Mouse (Mus musculus): ENCODE data around the gene Pecam1. TPM values are rescaled to one million over a fixed set of nuclear protein-coding genes. Genes with fewer than 3 reads are reported as not detected.
A peak's percentile ranks its signal among the peaks of the same experiment; 100 is the strongest.
"Not testable (repeated sequence)": the region's sequence is repeated elsewhere in the genome, so short reads cannot be mapped to it uniquely, and the experiment has no call there.

Pecam1 gene
- polyA plus RNA-seq, 1 experiment from 2014 or later: 172 TPM

DNA sequence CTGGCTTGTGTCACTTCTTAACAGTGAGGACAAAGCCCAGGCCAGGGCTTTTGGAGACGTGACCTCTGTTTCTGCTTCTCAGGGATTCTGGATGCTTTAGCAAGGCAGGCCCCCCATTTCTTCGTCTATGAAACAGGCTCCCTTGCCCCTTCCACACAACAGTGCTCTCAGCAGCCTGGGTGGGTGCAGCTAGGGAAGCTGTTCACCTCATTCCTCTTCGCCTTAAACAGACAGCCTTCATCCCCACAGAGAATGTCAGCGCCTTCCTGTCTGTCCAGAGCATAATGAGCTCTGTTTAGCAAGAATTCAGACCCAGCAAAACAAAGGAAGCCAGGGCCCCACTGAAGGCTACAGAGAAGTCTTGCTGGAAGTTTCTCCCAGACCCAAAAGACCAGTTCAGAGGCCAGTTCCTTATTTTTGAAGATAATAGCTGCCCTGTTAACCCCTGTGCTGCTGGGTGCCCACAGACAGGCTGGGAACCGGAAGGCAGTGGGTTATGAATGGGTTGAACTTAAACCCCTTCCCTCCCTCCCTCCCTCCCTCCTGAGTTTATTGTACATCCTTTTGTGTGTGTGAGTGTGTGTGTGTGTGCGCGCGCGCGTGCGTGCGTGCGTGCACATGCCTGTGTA lies 89.9 kb downstream of the Pecam1 start:
- no peaks in the 10 kb centered on the region for H3K9me3 ChIP-seq (ENCODE audit: low read length)
- peak; percentile 65 for DNase-seq (ENCODE audit: low spot score)
- H3K27me3 ChIP-seq (replicated peaks; ENCODE audit: insufficient read depth, low read length): no peaks in the 10 kb centered on the region
- 39% methylated on average over 13 of the region's 13 CpGs for WGBS
- H3K4me2 ChIP-seq (replicated peaks; ENCODE audit: low read depth, low read length): no peak overlapping the region
- TF ChIP-seq EP300 (IDR thresholded peaks at IDR 0.05) (peak; percentile 54), CTCF (IDR thresholded peaks at IDR 0.05) (no peak)
- no peaks in the 10 kb centered on the region for H3K36me3 ChIP-seq (ENCODE audit: insufficient read depth, low read length)
- H3K27ac ChIP-seq (ENCODE audit: low read length): peak overlapping the region; percentile 83
- peak; percentile 27 for ATAC-seq
- no peak overlapping the region for H3K4me3 ChIP-seq (ENCODE audit: low read depth, low read length)
- H3K9ac ChIP-seq (replicated peaks; ENCODE audit: low read depth): no peak overlapping the region
- H3K4me1 ChIP-seq (ENCODE audit: insufficient read depth, low read depth, low read length): peaks cover 18% of the 10 kb centered on the region; the same call in 1 of the 2 replicates

DNA sequence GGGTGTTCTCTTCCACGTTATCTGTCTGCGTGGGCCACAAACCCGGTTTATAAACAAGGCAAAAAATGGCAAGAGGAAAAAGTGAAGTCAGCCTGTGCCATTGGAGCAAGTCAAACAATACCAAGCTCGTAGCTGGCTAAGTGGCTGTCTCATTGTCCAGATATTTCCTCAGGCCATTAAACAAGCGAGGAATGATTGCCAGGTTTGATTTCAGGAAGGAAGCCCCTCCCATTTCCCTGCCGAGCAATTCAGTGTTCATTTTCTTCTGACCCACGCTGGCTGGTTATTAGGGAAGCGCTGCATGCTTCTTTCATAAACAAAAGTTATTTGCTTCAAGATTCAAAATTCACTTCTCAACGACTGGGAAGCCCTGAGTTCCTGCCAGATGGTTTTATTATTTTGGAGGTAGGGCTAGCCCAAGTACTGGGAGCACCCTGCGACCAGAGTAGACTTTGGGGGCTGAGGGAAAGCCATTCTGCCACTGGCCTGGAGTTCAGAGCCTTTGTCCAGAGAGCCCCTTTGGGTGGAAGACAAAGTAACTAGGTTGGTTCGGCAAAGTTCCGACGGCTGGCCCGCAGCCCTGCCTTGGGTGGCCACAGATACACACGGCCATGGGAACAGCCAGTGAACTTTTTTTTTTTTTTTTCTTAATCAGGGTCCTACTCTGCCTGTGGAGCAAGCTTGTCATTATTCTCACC lies 90.7 kb downstream of the Pecam1 start:
- Histone ChIP-seq H3K4me2 (replicated peaks; ENCODE audit: low read depth, low read length) (no peak overlapping the region), H3K4me1 (ENCODE audit: insufficient read depth, low read depth, low read length) (peaks cover 18% of the 10 kb centered on the region; the same call in 1 of the 2 replicates), H3K27me3 (replicated peaks; ENCODE audit: insufficient read depth, low read length) (no peaks in the 10 kb centered on the region), H3K27ac (ENCODE audit: low read length) (peak overlapping the region; percentile 83), H3K36me3 (ENCODE audit: insufficient read depth, low read length) (no peaks in the 10 kb centered on the region), H3K9me3 (ENCODE audit: low read length) (no peaks in the 10 kb centered on the region), H3K9ac (replicated peaks; ENCODE audit: low read depth) (no peak overlapping the region), H3K4me3 (ENCODE audit: low read depth, low read length) (no peak overlapping the region)
- ATAC-seq (peak; percentile 71), DNase-seq (ENCODE audit: low spot score) (peak; percentile 94)
- 21% methylated on average over 15 of the region's 15 CpGs for WGBS
- TF ChIP-seq CTCF (IDR thresholded peaks at IDR 0.05) (no peak), EP300 (IDR thresholded peaks at IDR 0.05) (peak; percentile 99)

DNA sequence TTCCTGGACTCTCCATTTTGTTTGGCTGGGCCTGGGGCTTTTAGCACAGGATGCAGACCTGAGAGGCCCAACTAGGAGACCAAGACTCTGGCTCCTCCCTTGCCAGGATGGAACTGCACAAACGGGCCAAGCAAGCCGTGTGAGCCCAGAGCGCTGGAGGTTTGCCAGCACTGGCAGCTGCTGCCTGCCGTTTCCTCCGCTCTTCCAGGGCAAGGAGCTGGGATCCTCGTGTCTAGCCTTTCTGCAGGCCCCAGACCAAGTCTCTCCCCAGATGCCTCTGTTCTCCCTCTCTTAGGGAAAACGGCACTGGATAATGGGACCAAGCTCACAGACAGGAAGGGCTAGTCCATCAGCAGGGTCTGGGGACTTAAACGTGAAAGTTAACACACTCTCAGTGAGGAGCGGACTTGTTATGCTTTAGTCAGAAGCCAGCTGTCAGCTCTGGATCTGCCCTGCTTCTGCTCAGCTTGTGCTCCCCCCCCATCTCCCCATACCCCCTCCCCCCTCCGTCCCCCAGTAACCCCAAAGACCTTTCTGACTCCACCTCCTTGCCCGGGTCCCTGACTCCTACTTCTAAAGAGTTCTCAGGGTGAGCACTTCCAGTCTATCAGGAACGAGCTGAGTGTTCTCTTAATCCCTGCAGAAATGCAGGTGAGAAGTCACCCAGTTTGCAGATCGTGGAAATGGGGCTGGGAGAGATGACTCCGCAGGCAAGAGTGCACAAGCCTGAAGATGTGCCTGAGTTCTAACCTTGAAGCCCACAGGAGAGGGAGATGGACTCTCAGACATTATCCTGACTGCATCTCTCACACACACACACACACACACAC lies 92.2 kb downstream of the Pecam1 start:
- Histone ChIP-seq H3K4me1 (ENCODE audit: insufficient read depth, low read depth, low read length) (peaks cover 18% of the 10 kb centered on the region; the same call in 1 of the 2 replicates), H3K4me3 (ENCODE audit: low read depth, low read length) (no peak overlapping the region), H3K9ac (replicated peaks; ENCODE audit: low read depth) (no peak overlapping the region), H3K36me3 (ENCODE audit: insufficient read depth, low read length) (no peaks in the 10 kb centered on the region), H3K9me3 (ENCODE audit: low read length) (no peaks in the 10 kb centered on the region), H3K27me3 (replicated peaks; ENCODE audit: insufficient read depth, low read length) (no peaks in the 10 kb centered on the region), H3K27ac (ENCODE audit: low read length) (peak overlapping the region; percentile 83), H3K4me2 (replicated peaks; ENCODE audit: low read depth, low read length) (peak overlapping the region; percentile 11; the same call in 1 of the 2 replicates)
- TF ChIP-seq CTCF (IDR thresholded peaks at IDR 0.05): peak; percentile 8; the same call in 1 of the 2 replicates
- 0 out of 2 replicates have a peak, but pooled peaks have one; percentile 32 for TF ChIP-seq EP300 (IDR thresholded peaks at IDR 0.05)
- ATAC-seq: peak; percentile 77
- peak; percentile 94 for DNase-seq (ENCODE audit: low spot score)
- whole genome bisulfite sequencing: 8% methylated on average over 14 of the region's 14 CpGs

DNA sequence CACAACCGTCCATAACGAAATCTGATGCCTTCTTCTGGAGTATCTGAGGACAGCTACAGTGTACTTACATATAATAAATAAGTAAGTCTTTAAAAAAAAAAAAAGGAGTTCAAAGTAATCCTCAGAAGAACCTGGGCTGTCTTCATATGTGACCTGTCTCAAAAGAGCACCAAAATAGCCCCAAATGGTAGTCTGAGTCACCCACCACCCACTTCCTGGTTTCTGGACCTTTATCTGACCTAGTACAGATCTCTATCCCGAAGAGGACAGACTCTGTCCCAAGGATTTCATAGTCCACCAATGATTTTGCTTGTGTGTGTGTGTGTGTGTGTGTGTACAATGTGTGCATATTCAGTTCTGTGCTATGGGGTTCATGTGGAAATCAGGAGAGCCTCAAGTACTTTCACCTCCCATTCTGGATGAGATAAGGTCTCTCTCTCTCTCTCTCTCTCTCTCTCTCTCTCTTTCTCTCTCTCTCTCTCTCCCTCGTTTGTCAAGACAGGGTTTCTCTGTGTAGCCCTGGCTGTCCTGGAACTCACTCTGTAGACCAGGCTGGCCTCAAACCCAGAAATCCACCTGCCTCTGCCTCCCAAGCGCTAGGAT lies 93.4 kb downstream of the Pecam1 start:
- 68% methylated on average over 5 of the region's 5 CpGs for WGBS
- Histone ChIP-seq H3K27ac (ENCODE audit: low read length) (peak overlapping the region; percentile 83), H3K4me1 (ENCODE audit: insufficient read depth, low read depth, low read length) (peaks cover 18% of the 10 kb centered on the region; the same call in 1 of the 2 replicates)

DNA sequence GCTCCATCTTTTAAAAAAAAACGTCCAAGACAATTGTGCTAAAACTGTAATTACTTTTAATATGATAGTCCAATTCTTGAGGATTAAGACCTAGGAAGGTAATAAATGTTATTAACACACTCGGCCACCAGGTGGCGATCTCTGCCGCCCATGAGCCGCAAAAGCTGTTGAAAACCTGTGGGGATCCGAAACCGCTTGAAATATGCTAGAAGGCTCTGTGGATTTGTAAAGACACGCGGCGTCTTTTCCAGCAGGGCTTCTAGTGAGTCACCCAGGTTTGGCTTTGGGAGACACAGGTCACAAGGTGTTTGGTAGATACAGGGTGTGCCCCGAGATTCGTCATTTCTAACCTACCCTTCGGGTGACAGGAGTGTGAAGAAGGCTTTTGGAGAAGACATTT lies 102.1 kb downstream of the Pecam1 start:
- no peaks in the 10 kb centered on the region for H3K36me3 ChIP-seq (ENCODE audit: insufficient read depth, low read length)
- TF ChIP-seq EP300 (IDR thresholded peaks at IDR 0.05): no peak; the same call in 1 of the 2 replicates
- peak; percentile 91 for TF ChIP-seq CTCF (IDR thresholded peaks at IDR 0.05)
- H3K4me2 ChIP-seq (replicated peaks; ENCODE audit: low read depth, low read length): no peak overlapping the region
- 19% methylated on average over 13 of the region's 13 CpGs for WGBS
- no peaks in the 10 kb centered on the region for H3K4me1 ChIP-seq (ENCODE audit: insufficient read depth, low read depth, low read length)
- no peak overlapping the region for H3K27ac ChIP-seq (ENCODE audit: low read length)
- H3K9ac ChIP-seq (replicated peaks; ENCODE audit: low read depth): no peak overlapping the region
- ATAC-seq: peak; percentile 59
- peak; percentile 89 for DNase-seq (ENCODE audit: low spot score)
- no peak overlapping the region for H3K4me3 ChIP-seq (ENCODE audit: low read depth, low read length)
- no peaks in the 10 kb centered on the region for H3K9me3 ChIP-seq (ENCODE audit: low read length)
- no peaks in the 10 kb centered on the region for H3K27me3 ChIP-seq (replicated peaks; ENCODE audit: insufficient read depth, low read length)

More for the DNA sequence above, 93.4 kb downstream of the Pecam1 start:
- ATAC-seq; H3K36me3 ChIP-seq (ENCODE audit: insufficient read depth, low read length); H3K4me3 ChIP-seq (ENCODE audit: low read depth, low read length); H3K9me3 ChIP-seq (ENCODE audit: low read length); H3K4me2 ChIP-seq (replicated peaks; ENCODE audit: low read depth, low read length); H3K27me3 ChIP-seq (replicated peaks; ENCODE audit: insufficient read depth, low read length); DNase-seq (ENCODE audit: low spot score); H3K9ac ChIP-seq (replicated peaks; ENCODE audit: low read depth): not testable (repeated sequence)

Measured in lung, postnatal 0 days (tissue).